Comparison of ENCODE assay signal across 10 mouse cellular contexts in genomic region chr13:105267464-105267863, GRCm38 (mm10). TPM values are rescaled to one million over a fixed set of nuclear protein-coding genes. Genes with fewer than 3 reads are reported as not detected.
DNase-seq lines count a peak whose midpoint lies in the region; ATAC-seq and TF ChIP-seq lines count a peak whose summit lies in the region.
"Had no signal": no experiment of that assay in that cellular context is flagged by ENCODE, and none has a peak within 500 bp of the region (broad histone marks: within the 10 kb centered on the region; RNA-seq: fewer than 3 reads in every experiment).

No protein-coding gene starts in this region.

- H3K27ac ChIP-seq in forebrain, embryonic 14.5 days (ENCODE audit: low read depth, low read length): no peak overlapping the region
- H3K27ac ChIP-seq in forebrain, postnatal 0 days (ENCODE audit: low read depth, low read length): no peak overlapping the region
- H3K27ac ChIP-seq: liver, embryonic 12.5 days; midbrain, embryonic 12.5 days had no signal

- no peaks in the 10 kb centered on the region for H3K4me1 ChIP-seq in forebrain, embryonic 14.5 days (ENCODE audit: control insufficient read depth, insufficient read depth, low read length)
- H3K4me1 ChIP-seq in forebrain, postnatal 0 days (ENCODE audit: insufficient read depth): no peaks in the 10 kb centered on the region
- peaks cover 38% of the 10 kb centered on the region for H3K4me1 ChIP-seq in megakaryocyte, embryonic 14.5 days
- H3K4me1 ChIP-seq: liver, embryonic 12.5 days; midbrain, embryonic 12.5 days had no signal

- DNase-seq in forebrain, embryonic 14.5 days (ENCODE audit: low spot score): no peak
- DNase-seq in forebrain, postnatal 0 days: no peak
- no peak for DNase-seq in heart, postnatal 14 days

- H3K9me3 ChIP-seq in forebrain, embryonic 14.5 days (replicated peaks; ENCODE audit: control insufficient read depth, low read length): peaks cover 3% of the 10 kb centered on the region
- 0 out of 2 replicates have a peak, but pooled peaks cover 2% of the 10 kb centered on the region for H3K9me3 ChIP-seq in forebrain, postnatal 0 days (ENCODE audit: low read length)
- 0 out of 2 replicates have a peak, but pooled peaks cover under 1% of the 10 kb centered on the region for H3K9me3 ChIP-seq in megakaryocyte, embryonic 14.5 days

- intact Hi-C loops in heart, postnatal 14 days (cut with DNase I): loop anchor here (2.0 kb wide), 1 partner anchor 109 kb away; no protein-coding TSS in a partner anchor

- peak; percentile 46; the same call in 1 of the 2 replicates for ATAC-seq in forebrain, embryonic 14.5 days
- ATAC-seq in forebrain, postnatal 0 days: no peak
- no peak for ATAC-seq in megakaryocyte, adult 5-6 weeks (ENCODE audit: poor library complexity, severe bottlenecking)
- peak; percentile 46 for ATAC-seq in common myeloid progenitor, adult 5-6 weeks (replicated peaks; ENCODE audit: low read depth, poor library complexity, severe bottlenecking)
- peak; percentile 49 for ATAC-seq in megakaryocyte progenitor cell, adult 5-6 weeks (replicated peaks; ENCODE audit: poor library complexity)
- ATAC-seq: liver, embryonic 12.5 days had no signal

- no peaks in the 10 kb centered on the region for H3K27me3 ChIP-seq in forebrain, embryonic 14.5 days (replicated peaks; ENCODE audit: control insufficient read depth, insufficient read depth, low read length)
- no peaks in the 10 kb centered on the region for H3K27me3 ChIP-seq in forebrain, postnatal 0 days (ENCODE audit: insufficient read depth, low read length)
- H3K27me3 ChIP-seq in megakaryocyte, embryonic 14.5 days (replicated peaks): no peaks in the 10 kb centered on the region
- H3K27me3 ChIP-seq: liver, embryonic 12.5 days; midbrain, embryonic 12.5 days had no signal

- no peak overlapping the region for H3K9ac ChIP-seq in forebrain, embryonic 14.5 days (ENCODE audit: low read length)
- H3K9ac ChIP-seq in forebrain, postnatal 0 days: no peak overlapping the region
- H3K9ac ChIP-seq: liver, embryonic 12.5 days; lung, embryonic 14.5 days; midbrain, embryonic 12.5 days had no signal

- peaks cover 9% of the 10 kb centered on the region; the same call in 1 of the 2 replicates for H3K36me3 ChIP-seq in forebrain, embryonic 14.5 days (ENCODE audit: control insufficient read depth, insufficient read depth, low read length)
- H3K36me3 ChIP-seq in forebrain, postnatal 0 days (ENCODE audit: insufficient read depth): peaks cover 15% of the 10 kb centered on the region
- peaks cover 64% of the 10 kb centered on the region for H3K36me3 ChIP-seq in megakaryocyte, embryonic 14.5 days (replicated peaks; ENCODE audit: low read length)
- H3K36me3 ChIP-seq: liver, embryonic 12.5 days had no signal

- H3K4me2 ChIP-seq in forebrain, embryonic 14.5 days (ENCODE audit: low read length): no peak overlapping the region
- no peak overlapping the region for H3K4me2 ChIP-seq in forebrain, postnatal 0 days (ENCODE audit: low read depth)
- H3K4me2 ChIP-seq: liver, embryonic 12.5 days; lung, embryonic 14.5 days; midbrain, embryonic 12.5 days had no signal

- no peak for TF ChIP-seq CTCF in forebrain, postnatal 0 days (IDR thresholded peaks at IDR 0.05; ENCODE audit: low read depth)

- WGBS in forebrain, embryonic 14.5 days: 69% methylated on average over 6 of the region's 6 CpGs
- WGBS in forebrain, postnatal 0 days: 47% methylated on average over 6 of the region's 6 CpGs

- H3K4me3 ChIP-seq in forebrain, embryonic 14.5 days (ENCODE audit: low read depth, low read length): no peak overlapping the region
- H3K4me3 ChIP-seq in forebrain, postnatal 0 days (ENCODE audit: low read depth, low read length): no peak overlapping the region
- H3K4me3 ChIP-seq in megakaryocyte, embryonic 14.5 days (replicated peaks): peak overlapping the region; percentile 64
- H3K4me3 ChIP-seq: liver, embryonic 12.5 days; midbrain, embryonic 12.5 days had no signal

RNA-seq across cellular contexts. Expression of gene Rnf180, which starts 27.2 kb away (rescaled TPM):
- 35.6 and 42.2 TPM in 2 replicates for polyA plus RNA-seq in forebrain, embryonic 14.5 days (2014; fragmentation: Nextera tagmentation; extraction: Ambion mirVana)
- 38.7 and 45.7 TPM in 2 replicates for total RNA-seq in forebrain, postnatal 0 days (2014; rRNA removed)
- polyA plus RNA-seq in forebrain, postnatal 0 days (2015; fragmentation: Nextera tagmentation; extraction: Ambion mirVana): 38.3 and 49.3 TPM in 2 replicates
- 2.7 and 7.8 TPM in 2 replicates for polyA plus RNA-seq in megakaryocyte, embryonic 14.5 days (2012; ENCODE audit: insufficient read depth, low replicate concordance)
- 0.21 and 0.71 TPM in 2 replicates for total RNA-seq in megakaryocyte, adult 5-6 weeks (2015)
- 0.37 TPM in 1 of 2 replicates, not detected in the other for total RNA-seq in megakaryocyte, adult 5-6 weeks (2017)
- total RNA-seq in common myeloid progenitor, adult 5-6 weeks (2017): 7.3 and 8.0 TPM in 2 replicates
- 3.2 and 3.9 TPM in 2 replicates for total RNA-seq in megakaryocyte progenitor cell, adult 5-6 weeks (2015)
- 1.8 and 2.0 TPM in 2 replicates for total RNA-seq in megakaryocyte progenitor cell, adult 5-6 weeks (2017)
- total RNA-seq in heart, postnatal 14 days (2021): under 1 TPM; 0.62 to 0.83 TPM

Comparison
In these comparisons a context has a peak if more than half of its experiments do, and no peak if none do; other contexts are left out.
1. ATAC-seq: peak in forebrain, embryonic 14.5 days (single experiment), common myeloid progenitor, adult 5-6 weeks (single experiment) and megakaryocyte progenitor cell, adult 5-6 weeks (single experiment); none in forebrain, postnatal 0 days (single experiment) and megakaryocyte, adult 5-6 weeks (single experiment).